ENCODE assay signal across 22 mouse cellular contexts in genomic region chr7:133447079-133447478, GRCm38 (mm10).
"Had no signal": no experiment of that assay in that cellular context is flagged by ENCODE, and none has a peak within 500 bp of the region (broad histone marks: within the 10 kb centered on the region; RNA-seq: fewer than 3 reads in every experiment).

No protein-coding gene starts in this region.

- H3K9me3 ChIP-seq: heart, embryonic 13.5 days; heart, embryonic 15.5 days; hindbrain, embryonic 13.5 days; hindbrain, embryonic 15.5 days; limb, embryonic 13.5 days; limb, embryonic 15.5 days; liver, embryonic 12.5 days had no signal

- ATAC-seq: hindbrain, postnatal 0 days; intestine, embryonic 16.5 days; liver, embryonic 12.5 days had no signal

- H3K4me1 ChIP-seq: heart, embryonic 15.5 days; hindbrain, embryonic 13.5 days; hindbrain, embryonic 15.5 days; liver, embryonic 12.5 days had no signal

- H3K36me3 ChIP-seq: heart, embryonic 13.5 days; heart, embryonic 15.5 days; hindbrain, embryonic 13.5 days; hindbrain, embryonic 15.5 days; limb, embryonic 13.5 days; limb, embryonic 15.5 days; liver, embryonic 12.5 days had no signal

- DNase-seq: gastrocnemius, postnatal 14 days; gastrocnemius, postnatal 36 days; heart, adult 18-20 months; heart, postnatal 14 days; heart, postnatal 36 days; kidney, adult 11 months; kidney, adult 2 months; kidney, postnatal 25 days had no signal

- H3K4me3 ChIP-seq: heart, embryonic 13.5 days; heart, embryonic 15.5 days; hindbrain, embryonic 13.5 days; hindbrain, embryonic 15.5 days; layer of hippocampus, adult 2 months; left cerebral cortex, adult 2 months; limb, embryonic 13.5 days; limb, embryonic 15.5 days; liver, embryonic 12.5 days had no signal

- H3K27me3 ChIP-seq: heart, embryonic 13.5 days; heart, embryonic 15.5 days; hindbrain, embryonic 13.5 days; hindbrain, embryonic 15.5 days; limb, embryonic 13.5 days; limb, embryonic 15.5 days; liver, embryonic 12.5 days had no signal

- H3K9ac ChIP-seq: heart, embryonic 13.5 days; heart, embryonic 15.5 days; hindbrain, embryonic 13.5 days; hindbrain, embryonic 15.5 days; limb, embryonic 13.5 days; limb, embryonic 15.5 days; liver, embryonic 12.5 days; liver, embryonic 14.5 days had no signal

- H3K4me2 ChIP-seq: heart, embryonic 11.5 days; heart, embryonic 13.5 days; heart, embryonic 15.5 days; hindbrain, embryonic 13.5 days; hindbrain, embryonic 15.5 days; limb, embryonic 13.5 days; limb, embryonic 15.5 days; liver, embryonic 12.5 days had no signal

- H3K27ac ChIP-seq: heart, embryonic 13.5 days; heart, embryonic 15.5 days; hindbrain, embryonic 13.5 days; hindbrain, embryonic 15.5 days; hindbrain, postnatal 0 days; kidney, postnatal 0 days; layer of hippocampus, adult 2 months; left cerebral cortex, adult 2 months; limb, embryonic 13.5 days; limb, embryonic 15.5 days; liver, embryonic 12.5 days; liver, embryonic 14.5 days had no signal
